Comparison of ENCODE assay signal across 25 mouse cellular contexts in genomic region chr10:63633915-63634314, GRCm38 (mm10).
"Had no signal": no experiment of that assay in that cellular context is flagged by ENCODE, and none has a peak within 500 bp of the region (broad histone marks: within the 10 kb centered on the region; RNA-seq: fewer than 3 reads in every experiment).

No protein-coding gene starts in this region.

- DNase-seq: gastrocnemius, adult 2 months; gastrocnemius, postnatal 10 days; gastrocnemius, postnatal 25 days; heart, adult 18-20 months; heart, postnatal 10 days; heart, postnatal 4 days; kidney, adult 11 months; kidney, adult 2 months; kidney, adult 9 months; kidney, postnatal 14 days; kidney, postnatal 36 days; layer of hippocampus, adult 9-11 months; layer of hippocampus, postnatal 36 days; liver; liver, embryonic 13.5 days had no signal

- H3K4me3 ChIP-seq: gastrocnemius, adult 2 months; heart, embryonic 10.5 days; heart, embryonic 12.5 days; hindbrain, embryonic 13.5 days; hindbrain, embryonic 15.5 days; kidney, embryonic 15.5 days; limb, embryonic 10.5 days; limb, embryonic 12.5 days; liver, embryonic 13.5 days had no signal

- H3K27ac ChIP-seq: gastrocnemius, adult 2 months; heart, embryonic 10.5 days; hindbrain, embryonic 13.5 days; hindbrain, embryonic 15.5 days; hindbrain, postnatal 0 days; kidney, embryonic 15.5 days; kidney, postnatal 0 days; limb, embryonic 10.5 days; limb, embryonic 12.5 days; liver, embryonic 13.5 days had no signal

- ATAC-seq: hindbrain, postnatal 0 days; intestine, embryonic 16.5 days had no signal
